Mouse (Mus musculus) megakaryocyte-erythroid progenitor cell, adult 5-6 weeks (primary cell): ENCODE measurements around the gene Pou4f1. TPM values are rescaled to one million over a fixed set of nuclear protein-coding genes. Genes with fewer than 3 reads are reported as not detected.
"Not testable (repeated sequence)": the region's sequence is repeated elsewhere in the genome, so short reads cannot be mapped to it uniquely, and the experiment has no call there.

ENCODE experiments used
- ATAC-seq: replicated peaks from 2 replicates; pipeline ENCODE4 v1.8.0; 2016; ENCODE audit warnings: mild to moderate bottlenecking, inconsistent platforms; ENCODE audit not compliant: severe bottlenecking, poor library complexity, low FRiP score, low TSS enrichment
- total RNA-seq, 2 experiments: library from RNA; stranded (forward) in 1 of 2; stranded (reverse) in 1 of 2; fragments of 200-1000, 215-1000 nt in 1 of 2; fragments of >200 nt in 1 of 2; fragmentation: Nextera tagmentation in 1 of 2; gene quantifications; 2 replicates each; pipeline ENCODE4 v1.2.3; 2014 to 2017

Gene Pou4f1
- 0.52 TPM in 1 of 2 replicates, not detected in the other for total RNA-seq (2014; fragmentation: Nextera tagmentation)
- total RNA-seq (2017), result 0.19 and 0.34 TPM in 2 replicates

DNA sequence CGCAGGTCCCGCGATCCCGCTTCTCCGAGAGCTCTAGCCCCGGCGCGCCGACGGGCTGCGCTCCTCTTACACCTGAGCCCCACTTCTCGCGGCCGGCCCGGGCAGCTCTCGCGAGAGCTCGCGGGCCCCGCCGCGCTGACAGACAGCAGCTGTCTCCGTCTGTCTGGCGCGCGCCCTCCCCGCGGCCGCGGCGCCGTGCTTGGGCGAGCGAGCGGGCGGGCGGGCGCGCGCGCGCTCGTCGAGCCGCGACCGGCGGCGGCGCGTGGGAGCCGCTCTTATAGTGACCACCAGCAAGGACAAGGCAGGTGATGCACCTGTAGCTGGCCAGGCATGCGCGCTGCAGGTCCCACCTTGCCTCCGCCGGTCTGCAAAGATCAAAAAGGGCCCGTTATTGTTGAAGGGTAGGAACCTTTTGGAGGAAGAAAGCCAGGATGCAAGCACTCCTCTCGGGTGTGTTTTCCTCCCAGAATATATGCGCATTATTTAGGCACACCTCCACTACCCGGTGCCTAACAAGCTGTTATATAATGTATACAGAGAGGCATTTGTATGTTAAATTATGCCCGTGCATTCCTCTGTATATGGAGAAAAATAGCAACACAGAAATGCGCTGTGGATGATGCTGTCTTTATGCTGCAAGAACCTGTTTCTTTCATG, at the start of gene Pou4f1:
Pou4f1 (minus strand) TSS at position 34 of the 657 bp plus-strand sequence.
- ATAC-seq, result peak; percentile 73

DNA sequence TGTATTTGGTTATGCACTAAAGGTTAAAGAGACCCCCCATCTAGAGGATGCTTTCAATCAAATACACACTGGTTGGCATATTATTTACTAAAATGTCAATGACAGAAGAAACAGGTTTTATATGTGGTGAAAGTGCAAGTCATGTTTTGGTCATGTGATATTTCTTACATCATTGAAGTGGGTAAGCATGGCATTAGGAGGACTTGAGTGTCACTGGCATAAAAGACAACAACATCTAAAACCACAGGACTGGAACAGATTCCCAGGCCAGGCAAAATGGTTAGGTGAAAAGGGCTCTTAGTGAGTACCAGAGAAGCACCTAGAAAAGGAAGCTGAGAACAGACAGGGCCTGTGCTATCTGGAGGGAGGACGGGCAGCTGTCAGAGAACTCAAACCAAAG, 43.9 kb upstream of the Pou4f1 start:
- no peak for ATAC-seq

DNA sequence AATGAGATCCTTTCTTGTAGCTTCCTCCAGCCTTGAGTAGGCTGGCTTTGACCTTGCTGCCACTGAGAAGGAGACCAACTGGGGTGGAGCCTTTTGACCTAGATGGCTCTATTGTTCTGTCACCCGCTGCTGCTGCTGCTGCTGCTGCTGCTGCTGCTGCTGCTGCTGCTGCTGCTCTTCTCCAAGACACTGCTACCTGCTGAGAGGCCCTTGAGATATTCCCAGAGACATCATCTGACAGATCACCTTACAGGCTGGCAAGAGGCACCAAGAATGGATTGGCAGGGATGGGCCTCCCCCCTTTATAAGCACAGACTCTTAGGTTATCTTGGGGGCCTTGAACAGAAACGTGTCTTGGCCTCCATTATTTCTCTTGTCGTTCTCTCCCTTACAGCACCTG, 35.0 kb upstream of the Pou4f1 start:
- ATAC-seq, result not testable (repeated sequence)

DNA sequence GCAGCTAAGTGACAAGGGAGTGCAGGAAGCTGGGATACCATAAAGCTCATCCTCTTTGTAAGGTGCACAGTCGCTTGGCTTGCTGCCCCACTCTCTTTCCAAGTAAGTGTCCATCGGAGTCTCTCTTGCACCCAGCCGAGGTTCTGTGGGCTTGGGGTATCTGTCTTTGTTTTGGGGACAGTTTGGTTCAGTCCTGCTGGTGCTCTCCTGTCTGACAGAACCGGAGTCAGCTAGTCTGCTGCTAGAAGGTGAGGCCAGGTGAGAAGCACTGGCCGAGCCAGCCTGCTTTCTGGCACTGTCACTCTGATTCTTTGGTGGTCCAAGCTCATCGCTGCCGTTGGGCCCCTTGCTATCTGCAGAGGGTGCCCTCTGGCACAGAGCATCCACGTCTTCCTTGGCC, 12.0 kb upstream of the Pou4f1 start:
- ATAC-seq, result no peak

DNA sequence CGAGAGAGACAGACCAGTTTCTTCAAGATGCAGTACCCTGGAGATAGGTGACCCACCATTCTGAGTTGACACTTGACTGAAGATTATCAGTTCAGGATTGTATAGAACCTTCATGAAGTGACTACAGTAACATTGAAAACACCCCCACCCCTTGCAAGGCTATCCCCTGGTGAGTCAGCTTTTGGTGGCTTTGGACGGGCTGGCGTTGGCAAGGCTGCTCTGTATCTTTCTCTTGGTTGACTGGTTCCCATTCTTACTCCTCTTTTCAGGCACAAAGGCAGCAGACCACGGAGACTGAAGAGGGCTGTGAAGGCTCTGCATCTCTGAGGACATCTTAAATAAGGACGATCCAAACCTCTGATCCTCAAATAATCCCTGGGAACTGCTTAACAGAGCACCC, 10.8 kb upstream of the Pou4f1 start:
- no peak for ATAC-seq

DNA sequence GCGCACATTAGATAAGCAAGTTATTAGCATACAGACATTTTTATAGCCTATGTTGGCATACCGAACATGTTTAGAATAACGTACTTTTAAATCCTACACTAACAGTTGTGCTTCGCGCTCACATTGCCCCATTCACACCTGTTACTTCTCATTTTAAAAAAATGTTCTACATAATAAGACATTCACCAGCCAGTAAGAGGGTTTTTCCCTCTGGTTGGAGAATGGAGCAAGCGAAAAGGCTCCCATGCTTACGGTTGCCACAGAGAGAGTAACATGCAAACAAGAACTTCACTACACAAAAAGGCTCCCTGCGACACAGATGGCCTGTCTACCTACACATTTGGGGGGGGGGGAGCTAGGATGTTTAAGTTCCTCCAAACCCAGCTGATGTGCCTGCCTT, 9.8 kb upstream of the Pou4f1 start:
- no peak for ATAC-seq

DNA sequence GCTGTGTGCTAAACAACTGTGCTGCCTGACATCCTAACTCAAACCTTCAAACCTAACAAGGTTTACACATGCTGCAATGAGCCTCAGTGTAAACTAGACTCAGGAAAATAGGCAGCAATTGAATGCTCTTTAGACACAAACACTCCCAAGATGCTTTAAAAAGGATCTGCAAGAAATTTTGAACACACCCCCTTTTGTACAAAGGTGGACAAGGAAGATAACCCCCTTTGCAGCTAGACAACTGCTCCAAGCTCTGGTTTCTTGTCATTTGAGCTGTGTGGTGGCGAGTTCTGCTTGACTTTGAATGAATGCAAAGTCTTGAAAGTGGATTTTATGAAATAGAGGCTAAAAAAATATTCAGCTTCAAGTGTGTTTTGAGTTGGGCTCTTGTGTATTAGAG, 7.6 kb upstream of the Pou4f1 start:
- ATAC-seq, result no peak

DNA sequence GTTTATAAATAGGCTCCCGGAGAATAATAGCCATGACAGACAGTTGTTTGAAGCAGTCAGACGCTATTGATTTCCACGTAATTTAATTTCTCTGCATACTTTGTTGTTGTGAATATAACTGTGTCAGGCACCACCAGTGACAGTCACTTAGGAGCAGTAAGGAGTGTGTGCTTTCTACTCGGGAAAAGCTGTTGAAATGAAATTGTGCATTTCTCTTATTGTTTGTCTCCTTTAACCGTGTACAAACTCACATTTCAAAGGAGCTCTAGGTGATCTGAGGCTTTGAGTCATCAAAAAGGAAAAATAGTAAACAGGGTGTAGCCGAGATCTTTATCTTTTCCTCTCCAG, 798 bp upstream of the Pou4f1 start:
- no peak for ATAC-seq

DNA sequence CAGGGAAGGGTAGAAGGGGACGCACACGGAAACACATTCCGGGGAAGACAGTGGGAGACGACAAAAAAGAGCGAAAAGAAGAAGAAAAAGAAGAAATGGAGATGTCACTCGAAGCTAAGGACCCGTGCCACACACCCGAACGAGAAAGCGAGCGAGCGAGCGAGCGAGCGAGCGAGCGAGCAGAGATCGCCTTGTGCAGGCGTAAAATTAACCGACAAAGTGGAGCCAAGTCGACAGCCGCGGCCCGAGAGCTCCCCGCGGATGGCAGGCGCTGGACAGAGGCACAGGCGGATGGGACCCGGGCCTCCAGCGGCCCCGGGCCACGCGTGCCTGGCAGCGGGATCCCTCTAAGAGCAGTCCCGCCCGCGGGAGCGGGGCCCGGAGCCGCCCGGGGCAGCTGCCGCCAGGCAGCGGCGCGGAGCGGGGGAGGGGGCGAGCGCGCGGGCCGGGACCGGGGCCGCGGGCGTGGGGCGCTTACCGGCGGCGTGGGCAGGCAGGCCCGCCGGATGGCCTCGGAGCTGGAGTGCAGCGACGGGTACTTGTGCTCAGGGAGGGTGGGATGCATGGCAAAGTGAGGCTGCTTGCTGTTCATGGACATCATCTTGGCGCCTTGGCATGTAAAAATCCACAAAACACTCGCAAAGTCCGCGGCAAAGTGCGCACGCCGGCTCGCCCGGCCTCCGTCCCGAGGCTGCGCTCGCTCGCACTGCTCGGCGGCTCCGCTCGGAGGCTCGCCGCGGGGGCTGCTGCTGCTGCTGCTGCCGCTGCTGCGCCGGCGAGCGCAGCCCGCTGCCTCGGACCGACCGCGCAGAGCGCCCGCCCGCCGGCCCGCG, 450 bp downstream of the Pou4f1 start:
- 0 out of 2 replicates have a peak, but pooled peaks have one; percentile 3 for ATAC-seq

DNA sequence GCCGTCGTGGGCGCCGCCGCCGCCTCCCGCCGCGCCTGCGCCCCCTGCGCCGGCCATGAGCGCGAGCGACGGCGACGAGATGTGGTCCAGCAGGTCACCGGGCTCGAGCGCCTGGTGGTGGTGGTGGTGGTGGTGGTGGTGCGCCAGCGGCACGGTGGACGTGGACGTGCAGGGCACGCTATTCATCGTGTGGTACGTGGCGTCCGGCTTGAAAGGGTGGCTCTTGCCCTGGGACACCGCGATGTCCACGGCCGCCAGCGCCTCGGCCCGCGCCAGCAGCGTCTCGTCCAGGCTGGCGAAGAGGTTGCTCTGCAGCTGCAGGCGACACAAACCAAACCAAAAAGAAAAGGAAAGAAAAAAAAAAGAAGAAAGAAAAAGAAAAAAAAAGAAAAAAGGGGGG, 1.2 kb downstream of the Pou4f1 start:
- no peak for ATAC-seq

DNA sequence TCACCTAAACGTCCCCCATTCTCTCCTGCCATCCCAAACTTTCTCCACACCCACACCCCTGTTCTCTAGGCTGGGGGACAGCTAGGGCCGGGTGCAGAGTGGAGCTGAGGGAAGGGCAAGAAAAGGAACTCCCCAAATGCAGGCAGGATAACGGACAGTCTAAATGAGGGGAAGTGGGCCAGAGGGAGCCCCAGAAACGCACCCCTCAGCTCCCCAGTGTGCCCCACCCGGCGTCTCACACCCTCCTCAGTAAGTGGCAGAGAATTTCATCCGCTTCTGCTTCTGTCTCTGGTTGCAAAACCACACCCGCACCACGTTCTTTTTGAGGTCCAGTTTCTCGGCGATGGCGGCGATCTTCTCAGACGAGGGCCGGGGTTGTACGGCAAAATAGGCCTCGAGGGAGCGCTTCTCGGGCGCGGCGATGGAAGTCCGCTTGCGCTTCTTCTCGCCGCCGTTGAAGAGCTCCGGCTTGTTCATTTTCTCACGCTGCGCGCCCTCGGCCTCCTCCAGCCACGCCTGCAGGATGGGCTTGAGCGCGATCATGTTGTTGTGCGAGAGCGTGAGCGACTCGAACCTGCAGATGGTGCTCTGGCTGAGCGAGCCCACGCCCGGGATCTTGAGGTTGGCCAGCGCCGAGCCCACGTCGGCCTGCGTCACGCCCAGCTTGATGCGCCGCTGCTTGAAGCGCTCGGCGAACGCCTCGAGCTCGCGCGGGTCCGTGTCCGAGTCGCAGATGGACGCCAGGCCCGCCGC, 2.1 kb downstream of the Pou4f1 start:
- no peak for ATAC-seq

DNA sequence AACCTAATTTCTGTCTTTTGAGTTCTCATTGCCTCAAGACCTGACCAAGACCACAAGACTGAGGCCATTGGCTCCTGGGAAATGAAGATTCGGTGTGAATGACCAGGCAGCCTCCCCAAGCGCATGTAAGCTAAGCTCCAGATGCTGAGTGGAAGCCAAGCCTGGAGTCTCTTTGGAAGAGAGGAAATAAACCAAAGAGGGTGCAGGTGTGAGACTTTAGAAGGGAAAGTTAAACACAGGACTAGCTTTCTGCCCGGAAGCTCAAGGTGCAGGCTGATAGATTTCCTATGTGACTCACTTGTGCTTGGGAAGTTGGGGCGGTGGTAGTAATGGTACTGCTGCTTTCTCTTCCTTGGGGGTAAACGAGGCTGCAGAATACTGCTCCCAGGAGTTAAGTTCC, 3.0 kb downstream of the Pou4f1 start:
- no peak for ATAC-seq

DNA sequence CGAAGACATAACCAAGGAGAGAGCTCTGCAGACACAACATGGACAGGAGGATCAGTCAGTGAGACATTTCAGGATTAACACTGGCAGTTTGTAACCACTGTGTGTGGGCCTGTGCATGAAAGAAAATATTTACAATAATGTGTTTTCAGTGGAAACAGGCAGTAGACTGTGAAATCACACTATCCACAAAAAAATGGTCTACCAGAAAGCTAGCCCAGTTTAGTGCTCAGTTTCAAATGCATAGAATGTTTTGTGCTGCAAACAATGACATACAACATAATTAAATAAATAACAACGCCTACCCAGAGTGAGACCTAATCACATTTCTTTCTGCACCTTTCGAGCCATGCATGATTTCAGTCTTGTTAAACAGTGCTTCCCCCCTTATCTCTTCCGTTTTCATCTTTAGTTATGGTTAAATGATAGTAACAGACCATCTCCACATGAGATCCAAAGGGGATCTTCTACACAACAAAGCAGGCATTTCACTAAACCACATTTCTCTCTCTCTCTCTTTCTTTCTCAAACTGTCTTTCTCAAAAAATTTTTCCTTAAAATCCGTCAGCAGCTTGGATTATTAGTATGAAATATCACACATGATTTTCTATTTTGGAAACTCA, 4.1 kb downstream of the Pou4f1 start:
- no peak for ATAC-seq

DNA sequence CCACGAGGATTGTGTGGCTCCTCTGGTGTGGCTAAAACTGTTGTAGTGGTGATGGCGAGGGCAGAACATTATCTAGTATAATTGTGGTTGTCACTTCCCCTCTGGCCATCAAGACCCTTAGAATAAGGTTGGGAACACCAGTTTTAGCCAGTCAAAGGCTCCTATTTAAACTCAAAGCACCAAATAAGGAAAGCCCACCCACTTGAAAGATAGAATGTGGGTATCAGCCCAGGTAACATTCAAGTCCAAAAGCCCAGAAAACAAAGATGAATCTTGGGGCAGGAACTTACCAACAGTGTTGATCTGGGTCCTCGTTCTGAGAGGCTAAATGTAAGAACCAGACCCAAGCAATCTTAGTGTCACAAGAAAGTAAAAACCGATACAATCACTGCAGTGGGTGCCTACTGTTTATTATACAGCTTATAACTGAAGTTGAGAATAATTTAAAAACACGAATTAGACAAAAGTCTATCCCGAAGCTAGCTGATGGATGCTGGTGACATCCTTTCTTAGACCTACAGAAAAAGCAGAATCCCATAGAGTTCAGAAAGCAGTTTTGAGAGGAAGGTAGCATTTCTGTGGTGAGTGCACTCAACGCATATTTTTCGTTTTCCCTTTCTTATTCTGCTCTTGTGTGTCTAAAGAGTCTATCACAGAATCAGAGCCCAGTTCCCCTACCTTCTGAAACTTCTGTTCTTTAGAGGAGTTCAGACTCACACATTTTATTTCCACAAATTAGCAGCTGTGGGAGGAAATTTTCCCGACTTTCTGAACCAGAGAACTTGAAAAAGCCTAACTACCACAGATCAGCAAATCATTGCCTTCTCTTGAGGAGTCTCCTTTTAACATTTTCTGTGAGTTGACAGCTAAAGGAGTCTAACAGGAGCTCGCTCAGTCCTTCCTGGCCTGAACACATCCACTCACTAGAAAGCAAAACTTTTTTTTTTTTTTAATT, 6.2 kb downstream of the Pou4f1 start:
- no peak for ATAC-seq

DNA sequence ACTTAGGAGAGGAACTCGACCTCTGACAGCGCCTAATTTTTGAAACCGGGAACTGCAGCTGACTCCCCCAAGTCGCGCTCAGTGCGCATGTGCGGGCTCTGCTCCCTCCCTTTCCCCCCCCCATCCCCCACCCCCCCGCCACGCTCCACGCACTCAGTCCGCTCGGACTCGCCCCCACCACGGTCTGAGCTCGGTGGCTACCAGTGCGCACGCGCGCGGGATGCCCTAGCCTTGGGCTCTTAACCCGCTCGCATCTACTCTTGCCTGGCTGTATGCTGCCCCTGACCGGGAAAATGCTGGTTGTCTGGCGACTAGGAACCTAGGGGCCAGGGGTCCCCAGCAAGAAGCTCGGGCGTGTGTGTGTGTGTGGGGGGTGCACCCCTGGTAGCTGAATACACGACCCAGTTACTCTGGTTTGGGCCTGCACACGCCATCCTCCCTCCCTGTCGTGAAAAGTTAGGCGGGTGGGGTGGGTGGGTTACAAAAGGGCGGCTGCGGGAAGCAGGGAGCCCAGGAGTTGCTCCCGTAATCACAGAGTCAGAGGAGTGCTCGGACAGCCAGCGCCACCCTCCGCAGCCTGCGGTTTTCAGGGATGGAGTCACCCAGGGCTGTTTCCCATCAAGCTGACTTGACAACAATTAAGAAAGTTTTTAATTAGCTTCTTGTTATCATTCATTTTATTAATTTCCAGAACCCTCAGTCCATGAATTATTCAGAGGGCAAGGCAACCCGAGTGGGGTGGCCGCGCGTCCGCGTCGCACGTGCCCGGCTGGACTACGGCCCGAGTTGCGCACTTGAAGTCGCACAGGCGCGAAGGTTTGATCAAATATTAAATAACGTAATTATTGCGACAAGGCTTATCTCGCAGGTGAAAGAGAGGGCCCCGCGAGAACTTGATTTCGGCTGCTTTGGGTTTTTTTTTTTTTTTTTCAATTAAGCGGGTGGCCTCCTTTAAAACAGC, 7.2 kb downstream of the Pou4f1 start:
- ATAC-seq, result peak; percentile 38; the same call in 1 of the 2 replicates

DNA sequence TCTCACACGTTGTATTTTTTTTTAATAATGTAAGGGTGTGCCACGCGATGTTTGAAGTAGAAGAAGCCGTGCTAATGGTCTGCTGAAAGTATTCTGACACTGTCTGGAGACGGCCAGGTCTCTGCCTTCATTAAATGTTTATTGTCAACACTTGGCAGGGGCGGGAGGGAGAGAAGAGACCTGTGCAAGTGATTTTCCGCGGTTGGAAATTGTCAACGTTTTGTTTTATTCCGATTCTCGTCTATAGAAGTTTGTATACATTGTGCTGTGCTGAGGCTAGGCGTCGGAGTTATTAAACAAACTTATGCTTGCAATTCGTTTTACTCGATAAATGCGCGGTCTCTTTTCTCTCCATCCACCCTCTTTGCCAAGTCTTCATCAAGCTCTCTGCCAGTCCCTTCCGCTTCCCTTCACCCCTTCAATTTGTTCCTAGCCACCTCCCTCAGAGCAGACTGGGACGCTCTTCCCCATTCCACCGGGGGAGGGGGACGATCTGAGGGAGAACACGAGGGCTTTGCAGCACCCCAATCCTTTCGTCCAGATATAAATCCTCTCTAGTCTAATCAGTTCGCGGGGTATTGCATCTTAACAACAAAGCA, 8.2 kb downstream of the Pou4f1 start:
- no peak for ATAC-seq

DNA sequence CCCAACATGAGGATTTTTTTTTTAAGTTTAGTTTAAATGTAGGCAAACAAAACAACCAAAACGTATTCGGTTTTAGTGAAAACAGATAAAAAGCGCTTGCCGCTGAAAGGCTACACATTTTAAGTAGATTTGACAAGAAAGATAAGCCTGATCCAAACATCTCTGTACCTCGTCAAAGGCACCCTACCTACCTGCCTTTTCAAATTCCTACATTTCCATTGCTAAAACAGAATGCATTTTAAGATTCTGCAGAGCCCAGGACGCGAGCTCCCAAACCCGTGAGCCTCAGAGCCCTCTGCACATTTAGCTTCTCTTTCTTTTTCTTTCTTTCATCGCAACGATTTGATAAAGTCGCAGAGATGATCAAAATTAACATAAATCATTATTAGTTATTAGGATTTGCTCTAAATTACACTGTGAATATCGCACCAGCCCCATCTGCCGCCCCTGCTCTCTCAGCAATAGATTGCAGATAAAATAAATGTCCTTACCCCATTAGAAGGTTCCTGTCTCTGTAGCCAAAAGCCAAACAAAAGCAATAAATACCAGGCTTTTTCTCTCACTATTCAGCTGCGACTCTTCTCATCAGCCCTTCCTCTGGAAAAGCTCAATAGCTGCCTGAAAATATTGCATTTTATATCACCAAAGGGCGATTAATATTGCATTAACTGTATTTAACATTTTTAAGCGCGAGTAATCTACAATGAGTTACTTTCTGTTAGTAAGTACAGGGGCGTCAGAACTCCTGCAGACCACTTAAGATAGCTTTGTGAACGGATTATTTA, 8.9 kb downstream of the Pou4f1 start:
- no peak for ATAC-seq
